Mouse (Mus musculus): ENCODE results near the gene Syne1. TPM values are rescaled to one million over a fixed set of nuclear protein-coding genes. Genes with fewer than 3 reads are reported as not detected.

The Syne1 gene
- polyA plus RNA-seq, 1 experiment from 2014 or later, result 3.5 TPM

DNA sequence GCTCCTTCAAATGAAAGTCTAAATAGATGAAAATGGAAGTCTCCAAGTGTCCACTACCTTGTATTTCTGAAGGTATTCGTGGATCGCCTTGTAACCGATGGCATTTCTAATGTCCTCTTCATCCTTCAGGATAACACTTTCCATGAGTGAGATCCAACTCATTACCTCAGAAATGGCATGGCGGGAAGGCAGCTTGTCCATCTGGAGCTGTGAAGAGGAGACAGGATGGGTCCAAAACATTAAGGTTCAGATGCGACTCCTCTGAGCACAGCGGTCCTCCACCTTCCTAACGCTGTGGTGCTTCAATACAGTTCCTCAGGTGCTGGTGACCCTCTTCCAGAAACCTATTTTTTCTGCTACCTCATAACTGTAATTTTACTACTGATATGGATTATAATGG lies 426.5 kb downstream of the Syne1 start:
- 98% methylated on average over 7 of the region's 7 CpGs for WGBS
- no peak overlapping the region for H3K4me3 ChIP-seq
- H3K36me3 ChIP-seq, result 0 out of 2 replicates have a peak, but pooled peaks cover 6% of the 10 kb centered on the region
- H3K9me3 ChIP-seq (replicated peaks), result no peaks in the 10 kb centered on the region
- DNase-seq (ENCODE audit: low spot score), result no peak
- no peaks in the 10 kb centered on the region for H3K4me1 ChIP-seq
- H3K27me3 ChIP-seq (ENCODE audit: low read depth, poor library complexity, severe bottlenecking), result no peaks in the 10 kb centered on the region
- no peak overlapping the region for H3K27ac ChIP-seq

DNA sequence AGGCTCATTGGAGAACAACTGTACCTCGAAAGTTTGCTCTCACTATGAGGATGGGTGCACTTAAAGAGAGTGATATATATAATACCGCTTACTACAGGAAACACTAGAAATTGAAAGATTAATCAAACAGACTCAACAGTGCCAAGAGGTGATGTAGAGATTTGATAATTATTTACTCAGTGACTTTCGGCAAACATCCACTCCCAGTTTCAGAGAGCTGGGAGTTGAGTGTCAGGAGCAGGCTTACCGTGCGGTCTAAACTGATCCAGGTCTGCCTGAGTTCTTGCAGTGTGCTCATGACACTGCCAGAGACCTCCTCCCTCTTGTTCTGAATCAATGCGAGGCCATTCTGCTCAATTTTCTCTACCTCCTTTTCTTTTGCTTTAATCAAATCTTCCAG lies 434.6 kb downstream of the Syne1 start:
- no peaks in the 10 kb centered on the region for H3K4me1 ChIP-seq
- 94% methylated on average over 6 of the region's 6 CpGs for WGBS
- H3K4me3 ChIP-seq, result no peak overlapping the region
- no peaks in the 10 kb centered on the region for H3K9me3 ChIP-seq (replicated peaks)
- H3K27ac ChIP-seq, result no peak overlapping the region
- peaks cover 5% of the 10 kb centered on the region; the same call in 1 of the 2 replicates for H3K36me3 ChIP-seq
- H3K27me3 ChIP-seq (ENCODE audit: low read depth, poor library complexity, severe bottlenecking), result no peaks in the 10 kb centered on the region
- no peak for DNase-seq (ENCODE audit: low spot score)

DNA sequence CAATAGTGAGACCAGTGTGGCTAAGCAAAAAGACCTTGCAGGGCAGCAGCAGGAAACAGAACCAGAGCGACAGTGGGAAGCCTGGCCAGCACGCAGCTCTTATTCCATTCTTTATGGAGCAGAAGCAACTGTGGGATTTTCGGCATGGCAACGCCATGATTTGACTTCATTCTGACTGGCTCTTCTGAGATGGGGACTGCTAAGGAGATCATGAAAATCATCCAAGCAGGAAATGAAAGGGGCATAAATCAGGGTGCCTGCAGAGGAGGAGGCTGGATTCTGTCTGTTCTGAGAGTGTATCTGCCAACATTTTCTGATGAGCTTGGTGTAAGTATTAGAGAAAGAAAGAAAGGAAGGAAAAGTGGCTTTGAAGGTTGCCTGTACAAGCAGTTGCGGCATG lies 435.1 kb downstream of the Syne1 start:
- Histone ChIP-seq H3K9me3 (replicated peaks) (no peaks in the 10 kb centered on the region), H3K4me1 (no peaks in the 10 kb centered on the region), H3K27ac (no peak overlapping the region), H3K27me3 (ENCODE audit: low read depth, poor library complexity, severe bottlenecking) (no peaks in the 10 kb centered on the region), H3K36me3 (peaks cover 5% of the 10 kb centered on the region; the same call in 1 of the 2 replicates), H3K4me3 (no peak overlapping the region)
- WGBS, result 88% methylated on average over 5 of the region's 5 CpGs
- DNase-seq (ENCODE audit: low spot score), result no peak

DNA sequence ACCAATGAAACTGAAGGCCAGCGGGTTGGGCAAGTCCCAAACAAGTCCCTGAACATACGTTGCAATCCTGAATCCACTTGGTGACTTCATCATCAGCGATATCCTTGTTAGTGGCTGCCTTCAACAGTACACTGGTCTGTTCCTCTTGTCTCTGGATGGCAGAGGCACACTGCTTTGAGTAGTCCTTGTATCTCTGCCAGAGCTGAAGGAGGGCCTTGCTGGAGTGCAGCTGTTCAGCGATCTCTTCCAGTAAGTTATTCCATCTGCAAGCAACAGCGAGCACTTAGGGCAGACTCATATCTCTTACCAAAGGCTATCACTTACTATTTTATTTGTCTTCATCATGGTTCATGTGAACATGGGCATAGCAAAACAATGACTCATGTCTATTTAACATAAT lies 440.5 kb downstream of the Syne1 start:
- Histone ChIP-seq H3K4me1 (no peaks in the 10 kb centered on the region), H3K36me3 (peaks cover 5% of the 10 kb centered on the region; the same call in 1 of the 2 replicates), H3K4me3 (no peak overlapping the region), H3K9me3 (replicated peaks) (no peaks in the 10 kb centered on the region), H3K27me3 (ENCODE audit: low read depth, poor library complexity, severe bottlenecking) (no peaks in the 10 kb centered on the region), H3K27ac (no peak overlapping the region)
- 93% methylated on average over 5 of the region's 5 CpGs for WGBS
- no peak for DNase-seq (ENCODE audit: low spot score)

DNA sequence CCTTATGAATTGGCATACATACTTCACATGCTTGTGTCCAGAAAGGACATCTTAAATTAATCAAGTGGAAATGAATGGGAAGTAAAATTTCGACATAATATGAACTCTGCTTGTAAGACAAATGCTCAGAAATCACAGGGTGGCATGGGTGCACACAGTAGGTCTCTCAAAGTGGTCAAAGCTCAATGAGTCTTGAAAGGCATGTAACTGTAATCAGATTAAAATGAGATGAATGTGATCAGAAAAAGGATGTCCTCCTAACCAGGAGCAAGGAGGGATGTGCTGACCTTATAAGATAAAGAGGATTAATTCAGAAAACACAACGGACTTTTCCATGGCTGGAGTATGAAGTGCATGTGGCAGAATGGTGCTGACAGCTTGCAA lies 453.5 kb downstream of the Syne1 start:
- Histone ChIP-seq H3K36me3 (no peaks in the 10 kb centered on the region), H3K27ac (no peak overlapping the region)
- no peak for DNase-seq (ENCODE audit: low spot score)

DNA sequence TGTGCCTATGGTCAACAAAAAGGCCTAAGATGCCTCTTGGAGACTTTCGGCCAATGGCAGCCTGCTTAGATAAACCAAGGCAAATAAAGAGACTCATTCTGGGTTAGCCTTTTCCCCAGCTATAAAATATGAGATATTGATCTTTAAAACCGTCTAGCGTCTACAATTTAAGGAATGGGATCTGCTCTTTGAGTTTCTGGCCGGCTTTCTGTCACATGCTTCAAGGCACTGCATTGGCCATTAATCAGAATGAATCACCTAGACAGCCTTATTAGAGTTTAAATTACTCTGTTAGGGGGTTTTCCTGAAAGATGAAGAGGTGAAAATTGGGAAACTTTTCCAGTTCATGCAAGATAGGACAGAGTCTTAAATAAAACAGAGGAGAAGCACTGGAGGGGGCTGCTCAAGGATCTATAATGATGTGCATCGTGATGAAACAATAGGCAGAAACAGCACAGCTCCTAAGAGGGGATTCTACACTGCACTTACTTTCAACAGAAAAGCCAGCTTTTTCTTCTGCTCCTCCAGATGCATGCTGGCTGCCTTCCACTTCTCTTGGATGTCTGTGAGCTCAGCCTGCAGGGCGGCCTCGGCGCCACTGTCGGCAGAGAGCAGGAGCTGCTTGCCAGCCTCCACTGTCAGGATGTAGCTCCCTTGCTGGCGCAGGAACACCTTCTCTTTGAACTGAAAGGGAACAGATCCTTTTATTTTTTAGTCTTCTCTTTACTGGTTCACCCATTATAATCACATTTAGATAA lies 454.1 kb downstream of the Syne1 start:
- Histone ChIP-seq H3K4me1 (no peaks in the 10 kb centered on the region), H3K9me3 (replicated peaks) (no peaks in the 10 kb centered on the region), H3K27me3 (ENCODE audit: low read depth, poor library complexity, severe bottlenecking) (no peaks in the 10 kb centered on the region), H3K36me3 (no peaks in the 10 kb centered on the region), H3K4me3 (no peak overlapping the region), H3K27ac (no peak overlapping the region)
- WGBS, result 78% methylated on average over 10 of the region's 10 CpGs
- no peak for DNase-seq (ENCODE audit: low spot score)

More for the DNA sequence above, 453.5 kb downstream of the Syne1 start:
- Histone ChIP-seq H3K9me3 (replicated peaks) (no peaks in the 10 kb centered on the region), H3K4me3 (no peak overlapping the region), H3K27me3 (ENCODE audit: low read depth, poor library complexity, severe bottlenecking) (no peaks in the 10 kb centered on the region), H3K4me1 (no peaks in the 10 kb centered on the region)
- WGBS, result 79% methylated on average over 2 of the region's 2 CpGs

DNA sequence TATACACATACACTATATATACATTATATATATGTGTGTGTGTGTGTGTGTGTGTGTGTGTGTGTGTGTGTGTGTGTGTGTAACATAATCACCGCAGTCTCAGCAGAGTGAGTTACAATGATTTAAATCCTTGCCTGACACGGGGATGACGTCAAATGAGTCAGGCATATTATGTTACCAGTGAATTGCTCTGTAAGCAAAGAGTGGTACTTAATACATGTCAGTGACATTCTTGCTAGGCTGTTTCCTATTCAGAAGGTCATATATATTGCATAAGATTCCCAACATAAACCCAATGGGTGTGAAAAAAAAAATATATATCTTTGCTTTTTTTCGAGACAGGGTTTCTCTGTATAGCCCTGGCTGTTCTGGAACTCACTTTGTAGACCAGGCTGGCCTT lies 462.1 kb downstream of the Syne1 start:
- Histone ChIP-seq H3K4me1 (no peaks in the 10 kb centered on the region), H3K9me3 (replicated peaks) (no peaks in the 10 kb centered on the region), H3K36me3 (no peaks in the 10 kb centered on the region), H3K27me3 (ENCODE audit: low read depth, poor library complexity, severe bottlenecking) (no peaks in the 10 kb centered on the region), H3K4me3 (no peak overlapping the region), H3K27ac (no peak overlapping the region)
- 94% methylated on average over 4 of the region's 4 CpGs for WGBS
- DNase-seq (ENCODE audit: low spot score), result no peak

DNA sequence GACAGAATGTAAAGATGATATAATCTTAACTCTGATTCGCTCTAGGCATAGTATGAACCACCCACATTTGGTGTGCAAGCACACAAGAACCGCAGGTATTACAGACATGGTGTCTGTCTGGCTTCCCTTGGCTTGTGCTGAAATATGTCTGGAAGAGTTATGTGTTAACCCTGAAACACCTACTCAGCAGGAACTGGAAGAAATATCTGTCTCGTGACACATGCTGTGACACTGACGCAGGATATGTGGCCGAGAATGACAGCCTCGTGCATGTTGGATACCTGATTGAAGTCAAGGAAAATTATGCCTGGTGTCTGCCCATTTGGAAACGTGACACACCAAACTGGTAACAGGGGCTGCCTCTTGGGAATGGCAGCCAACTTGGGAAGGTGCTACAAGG lies 463.9 kb downstream of the Syne1 start:
- no peaks in the 10 kb centered on the region for H3K36me3 ChIP-seq
- no peaks in the 10 kb centered on the region for H3K27me3 ChIP-seq (ENCODE audit: low read depth, poor library complexity, severe bottlenecking)
- H3K27ac ChIP-seq, result no peak overlapping the region
- no peak overlapping the region for H3K4me3 ChIP-seq
- no peaks in the 10 kb centered on the region for H3K9me3 ChIP-seq (replicated peaks)
- WGBS, result 87% methylated on average over 7 of the region's 7 CpGs
- no peak for DNase-seq (ENCODE audit: low spot score)
- H3K4me1 ChIP-seq, result no peaks in the 10 kb centered on the region

DNA sequence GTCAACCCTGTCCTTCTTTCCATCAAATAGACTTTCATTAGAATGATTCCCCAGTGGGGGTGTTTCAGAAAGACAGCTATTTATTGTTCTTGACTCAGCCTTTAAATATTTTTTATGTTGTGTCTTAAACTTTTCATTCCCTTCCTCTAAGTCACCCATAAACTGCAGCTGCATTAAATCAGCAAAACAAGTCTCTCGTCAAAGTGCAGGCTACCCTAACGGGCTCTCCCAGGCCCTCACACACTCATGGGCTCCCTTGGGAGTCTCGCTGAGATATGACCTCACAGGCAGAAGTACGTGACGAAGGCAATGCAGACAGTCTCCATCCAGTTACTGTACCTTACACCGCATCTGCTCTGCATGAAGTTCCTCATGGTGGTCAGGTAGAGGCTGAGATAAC lies 465.0 kb downstream of the Syne1 start:
- Histone ChIP-seq H3K36me3 (no peaks in the 10 kb centered on the region), H3K27me3 (ENCODE audit: low read depth, poor library complexity, severe bottlenecking) (no peaks in the 10 kb centered on the region), H3K9me3 (replicated peaks) (no peaks in the 10 kb centered on the region), H3K27ac (no peak overlapping the region), H3K4me1 (no peaks in the 10 kb centered on the region), H3K4me3 (no peak overlapping the region)
- no peak for DNase-seq (ENCODE audit: low spot score)
- WGBS, result 78% methylated on average over 6 of the region's 6 CpGs

DNA sequence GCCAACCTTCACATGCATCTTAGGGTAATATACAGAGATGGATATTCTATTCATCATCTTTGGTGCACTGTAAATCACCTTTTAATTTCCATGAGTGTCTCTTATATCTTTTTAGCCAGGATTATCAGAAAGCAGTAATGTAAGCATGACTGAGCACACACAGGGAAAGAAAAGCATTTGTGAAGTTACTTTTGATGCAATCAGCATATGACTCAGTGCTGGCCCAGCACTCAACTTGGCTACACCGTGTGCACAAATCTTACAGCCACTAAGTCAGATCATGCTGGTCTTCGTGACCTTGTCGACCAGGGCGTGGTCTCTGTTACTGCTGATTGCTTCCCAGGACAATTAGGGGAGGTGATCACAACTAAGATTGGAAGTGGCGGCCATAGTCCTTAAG lies 465.5 kb downstream of the Syne1 start:
- Histone ChIP-seq H3K9me3 (replicated peaks) (no peaks in the 10 kb centered on the region), H3K4me3 (no peak overlapping the region), H3K4me1 (no peaks in the 10 kb centered on the region), H3K27ac (no peak overlapping the region), H3K27me3 (ENCODE audit: low read depth, poor library complexity, severe bottlenecking) (no peaks in the 10 kb centered on the region), H3K36me3 (no peaks in the 10 kb centered on the region)
- no peak for DNase-seq (ENCODE audit: low spot score)
- WGBS, result 92% methylated on average over 5 of the region's 5 CpGs

DNA sequence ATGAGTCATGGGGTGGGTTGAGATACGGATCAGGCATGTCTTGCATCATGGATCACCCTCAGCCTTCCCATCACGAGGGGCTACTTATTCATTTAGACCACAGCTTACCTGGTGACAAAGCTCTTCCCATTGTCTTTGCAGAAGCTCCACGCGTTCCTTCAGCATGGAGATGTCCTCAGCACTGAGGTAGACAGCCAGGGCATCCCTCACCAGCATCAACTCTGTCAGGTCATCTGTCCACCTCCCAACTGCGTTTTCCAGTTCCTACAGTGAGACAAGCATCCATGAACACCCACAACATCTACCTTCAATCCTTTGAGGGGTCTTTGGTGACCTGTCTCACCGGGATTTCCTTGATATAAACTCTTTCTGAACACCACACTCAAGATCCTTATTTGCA lies 467.6 kb downstream of the Syne1 start:
- WGBS, result 89% methylated on average over 6 of the region's 6 CpGs

DNA sequence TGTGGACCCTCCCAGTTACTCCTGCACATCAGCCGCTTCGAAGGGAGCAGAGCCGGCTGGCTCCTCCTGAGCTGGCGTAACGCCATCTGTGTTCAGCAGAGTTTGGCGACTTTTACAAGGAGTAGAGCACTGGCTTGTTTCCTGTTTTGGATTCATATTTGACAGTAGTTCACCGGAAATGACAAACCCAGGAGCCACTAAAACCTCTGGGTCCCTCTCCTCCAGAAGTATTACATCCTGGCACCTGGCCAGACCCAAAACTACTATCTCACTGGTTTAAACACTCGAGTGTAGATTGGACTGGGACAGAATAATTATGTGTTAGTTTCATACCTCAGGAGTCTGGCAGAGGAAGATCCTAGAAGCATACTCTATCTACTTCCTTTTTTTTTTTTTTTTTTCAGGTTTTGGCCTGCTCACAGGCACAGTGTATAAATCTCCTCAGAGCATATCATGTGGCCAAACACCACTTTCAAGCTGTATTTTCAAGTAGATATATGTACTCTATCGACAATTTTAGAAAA lies 471.3 kb downstream of the Syne1 start:
- DNase-seq (ENCODE audit: low spot score), result no peak
- no peak overlapping the region for H3K4me3 ChIP-seq
- no peaks in the 10 kb centered on the region for H3K4me1 ChIP-seq
- H3K27me3 ChIP-seq (ENCODE audit: low read depth, poor library complexity, severe bottlenecking), result no peaks in the 10 kb centered on the region
- no peaks in the 10 kb centered on the region for H3K36me3 ChIP-seq
- 88% methylated on average over 9 of the region's 9 CpGs for WGBS
- no peak overlapping the region for H3K27ac ChIP-seq
- no peaks in the 10 kb centered on the region for H3K9me3 ChIP-seq (replicated peaks)

More for the DNA sequence above, 467.6 kb downstream of the Syne1 start:
- Histone ChIP-seq H3K36me3 (no peaks in the 10 kb centered on the region), H3K4me1 (no peaks in the 10 kb centered on the region), H3K4me3 (no peak overlapping the region), H3K27me3 (ENCODE audit: low read depth, poor library complexity, severe bottlenecking) (no peaks in the 10 kb centered on the region), H3K27ac (no peak overlapping the region), H3K9me3 (replicated peaks) (no peaks in the 10 kb centered on the region)
- no peak for DNase-seq (ENCODE audit: low spot score)

DNA sequence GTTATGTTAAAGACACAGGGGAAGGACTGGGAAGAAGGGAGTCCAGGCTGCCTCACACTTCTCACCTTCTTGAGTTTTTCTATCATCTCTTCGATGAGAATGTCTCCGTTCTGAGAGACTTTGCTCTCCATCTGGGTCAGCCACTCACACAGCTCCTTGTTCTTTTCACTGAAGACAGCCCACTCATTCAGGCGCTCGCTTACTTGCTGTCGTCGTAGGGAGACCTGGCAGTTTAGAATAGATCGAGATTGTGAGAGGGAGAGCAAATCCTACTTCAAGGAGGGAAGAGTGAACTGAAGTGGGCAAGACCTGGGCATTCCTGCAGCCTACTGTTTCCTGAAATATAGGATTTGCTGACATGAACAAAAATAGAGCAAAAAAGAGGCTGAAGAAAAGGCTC lies 475.6 kb downstream of the Syne1 start:
- Histone ChIP-seq H3K4me3 (no peak overlapping the region), H3K4me1 (peaks cover 17% of the 10 kb centered on the region), H3K27ac (no peak overlapping the region), H3K36me3 (no peaks in the 10 kb centered on the region), H3K9me3 (replicated peaks) (no peaks in the 10 kb centered on the region), H3K27me3 (ENCODE audit: low read depth, poor library complexity, severe bottlenecking) (no peaks in the 10 kb centered on the region)
- no peak for DNase-seq (ENCODE audit: low spot score)
- WGBS, result 91% methylated on average over 7 of the region's 7 CpGs

DNA sequence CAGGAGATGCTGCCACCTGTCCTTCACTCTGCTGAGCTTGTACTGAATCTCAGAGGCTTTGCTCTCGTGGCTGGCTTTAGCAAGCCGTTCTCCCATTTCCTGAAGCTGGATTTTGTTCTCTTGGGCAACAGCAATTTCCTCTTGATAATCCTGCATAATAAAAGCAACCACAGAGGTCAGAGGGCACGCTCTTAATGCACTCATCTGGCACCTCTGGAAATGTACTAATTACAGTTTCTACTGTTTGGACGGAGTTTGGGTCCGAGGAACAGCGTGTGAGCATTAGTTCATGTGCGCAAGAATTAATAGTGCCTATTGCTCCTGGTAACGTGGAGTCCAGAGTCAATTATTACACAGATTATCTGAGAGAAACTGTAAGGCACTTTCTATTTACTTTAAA lies 479.2 kb downstream of the Syne1 start:
- peak overlapping the region; percentile 62; the same call in 1 of the 2 replicates for H3K27ac ChIP-seq
- no peaks in the 10 kb centered on the region for H3K27me3 ChIP-seq (ENCODE audit: low read depth, poor library complexity, severe bottlenecking)
- DNase-seq (ENCODE audit: low spot score), result no peak
- peaks cover 23% of the 10 kb centered on the region for H3K4me1 ChIP-seq
- WGBS, result 44% methylated on average over 8 of the region's 8 CpGs
- H3K9me3 ChIP-seq (replicated peaks), result no peaks in the 10 kb centered on the region
- H3K36me3 ChIP-seq, result no peaks in the 10 kb centered on the region
- no peak overlapping the region for H3K4me3 ChIP-seq

Data from limb, embryonic 10.5 days (tissue).